Mouse (Mus musculus) yolk sac, embryonic 10.5 days (tissue): ENCODE measurements at regions not wholly inside any gene's neighbourhood (a gene's known extent, or its start where the extent isn't known, plus 50 kb on each side); places are given as distances from the start of the nearest gene placed in this dataset.
"Not testable (repeated sequence)": the region's sequence is repeated elsewhere in the genome, so short reads cannot be mapped to it uniquely, and the experiment has no call there.

Experiments
- DNase-seq: peaks from one replicate; pipeline ENCODE4 v3.0.0-alpha.2; 2017; ENCODE audit warnings: low spot score

DNA sequence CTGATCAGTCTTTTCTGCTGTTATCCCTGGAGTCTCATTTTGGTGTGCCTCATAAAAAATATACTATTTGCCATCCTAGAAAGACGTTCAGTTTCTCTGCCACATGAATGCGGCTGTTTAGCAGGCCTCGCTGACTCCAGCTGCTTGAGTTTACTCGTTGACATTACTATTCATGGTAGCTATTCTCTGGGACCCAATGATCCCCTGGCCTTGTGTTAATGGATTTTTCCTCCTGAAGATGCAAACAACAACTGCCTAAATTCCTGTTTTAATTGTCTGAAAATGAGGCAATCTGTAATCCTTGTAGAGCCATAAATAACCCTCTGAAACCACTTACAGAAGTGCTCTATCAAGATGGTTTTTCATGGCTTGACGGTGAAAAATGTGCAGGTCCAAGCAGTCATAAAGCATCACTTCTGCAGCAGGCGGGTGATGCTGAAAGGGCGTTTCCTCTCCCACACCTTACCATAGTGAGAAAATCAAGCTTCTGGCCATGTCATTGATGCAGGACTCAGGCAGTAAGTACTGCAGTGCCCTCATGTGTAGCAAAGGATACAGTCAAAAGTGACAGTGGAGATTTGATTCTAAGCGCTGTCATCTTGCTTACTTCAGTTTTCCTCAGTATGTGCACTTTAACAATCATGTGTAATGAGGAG lies 419.7 kb upstream of the Lrp1b start:
- DNase-seq: no peak

DNA sequence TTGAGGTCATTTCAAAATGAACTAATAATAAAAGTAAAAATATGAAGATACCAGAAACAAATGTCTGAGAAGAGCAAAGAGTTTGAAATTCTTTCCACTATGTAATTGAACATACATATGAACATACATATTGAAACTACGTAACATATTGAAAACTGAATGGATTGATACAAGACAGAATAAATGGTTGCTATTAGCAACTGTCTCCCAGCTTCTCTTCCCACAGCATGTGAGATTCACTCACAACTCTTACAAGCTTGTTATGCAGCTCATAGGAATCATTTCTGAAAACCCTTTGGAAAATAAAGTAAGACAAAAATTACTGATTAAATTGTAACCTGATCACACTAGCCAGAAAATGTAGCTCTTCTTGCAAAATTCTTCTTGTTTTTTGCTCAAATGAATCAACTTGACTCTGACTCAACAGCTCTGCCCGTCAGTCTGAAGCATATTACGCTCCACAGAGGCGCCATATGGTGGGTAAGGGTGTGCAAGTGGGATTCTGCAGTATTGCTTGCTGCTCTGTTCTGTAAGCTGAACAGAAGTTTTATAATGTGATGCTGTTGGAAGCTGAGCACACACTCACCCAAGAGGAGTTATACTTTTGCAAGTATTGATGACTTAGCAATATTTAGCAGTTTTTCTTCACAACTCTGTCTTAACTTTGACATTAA lies 444.3 kb upstream of the Lrp1b start:
- no peak for DNase-seq

DNA sequence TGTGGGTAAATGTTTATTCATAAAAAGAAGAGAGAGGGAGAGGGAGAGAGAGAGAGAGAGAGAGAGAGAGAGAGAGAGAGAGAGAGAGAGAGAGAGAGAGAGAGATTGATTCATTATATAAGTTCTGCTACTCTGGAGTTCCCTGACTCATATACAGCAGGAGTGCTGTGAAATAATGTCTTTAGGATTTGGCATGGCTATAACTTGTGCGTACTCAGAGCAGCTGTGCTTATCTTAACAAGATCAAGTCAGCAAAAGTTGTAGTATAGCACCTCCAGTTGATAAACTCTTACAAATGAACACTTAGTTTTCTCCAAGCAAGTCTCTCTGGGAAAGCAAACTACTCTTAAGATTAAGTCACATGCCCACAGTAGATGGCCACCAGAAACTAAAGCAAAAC lies 435.3 kb upstream of the Kynu start:
- no peak for DNase-seq

DNA sequence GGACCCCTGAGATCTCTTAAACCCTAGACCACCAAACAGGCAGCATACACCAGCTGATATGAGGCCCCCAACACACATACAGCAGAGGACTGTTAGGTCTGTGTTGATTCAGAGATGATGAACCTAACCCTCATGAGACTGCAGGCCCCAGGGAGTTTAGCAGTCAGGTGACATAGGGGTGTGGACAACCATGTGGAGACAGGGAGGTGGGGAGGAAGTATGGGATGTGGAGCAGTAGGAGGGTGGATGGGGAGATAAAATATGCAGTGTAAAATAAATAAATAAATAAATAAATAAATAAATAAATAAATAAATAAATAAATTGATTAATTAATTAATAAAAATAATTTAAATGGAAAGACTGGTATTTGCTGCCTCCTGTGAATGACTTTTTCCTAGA lies 401.6 kb upstream of the Kynu start:
- DNase-seq: no peak

DNA sequence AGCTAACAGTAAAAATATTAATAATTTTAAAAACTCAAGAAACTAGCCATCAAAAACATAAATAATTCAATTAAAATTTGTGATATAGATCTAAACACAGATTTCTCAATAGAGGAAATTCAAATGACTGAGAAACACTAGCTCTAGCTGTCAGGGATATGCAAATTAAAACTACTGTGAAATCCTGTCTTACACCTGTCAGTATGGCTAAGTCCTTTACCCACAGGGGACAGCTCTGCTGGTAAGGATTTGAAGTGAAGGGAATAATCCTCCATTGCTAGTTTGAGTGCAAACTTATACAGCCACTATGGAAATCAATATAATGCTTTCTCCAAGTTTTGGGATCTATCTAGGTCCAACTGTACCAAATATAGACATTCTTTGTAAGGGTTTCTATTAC lies 373.0 kb upstream of the Kynu start:
- no peak for DNase-seq

DNA sequence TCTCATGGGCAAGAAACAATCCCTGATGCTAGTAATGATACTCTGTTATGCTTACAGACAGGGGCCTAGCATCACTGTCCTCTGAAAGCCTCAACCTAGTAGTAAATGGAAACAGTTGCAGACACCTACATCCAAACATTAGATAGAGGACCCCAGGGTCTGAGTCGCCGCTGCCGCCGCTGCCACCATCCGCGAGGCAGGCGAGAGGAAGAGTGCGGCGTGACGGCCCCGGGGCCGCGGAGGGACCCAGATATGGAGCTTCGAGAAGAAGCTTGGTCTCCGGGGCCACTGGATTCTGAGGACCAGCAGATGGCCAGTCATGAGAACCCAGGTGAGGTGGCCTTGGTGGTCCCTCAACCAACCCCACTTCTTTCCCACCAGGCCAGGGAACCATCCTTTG lies 359.6 kb upstream of the Kynu start:
- not testable (repeated sequence) for DNase-seq

DNA sequence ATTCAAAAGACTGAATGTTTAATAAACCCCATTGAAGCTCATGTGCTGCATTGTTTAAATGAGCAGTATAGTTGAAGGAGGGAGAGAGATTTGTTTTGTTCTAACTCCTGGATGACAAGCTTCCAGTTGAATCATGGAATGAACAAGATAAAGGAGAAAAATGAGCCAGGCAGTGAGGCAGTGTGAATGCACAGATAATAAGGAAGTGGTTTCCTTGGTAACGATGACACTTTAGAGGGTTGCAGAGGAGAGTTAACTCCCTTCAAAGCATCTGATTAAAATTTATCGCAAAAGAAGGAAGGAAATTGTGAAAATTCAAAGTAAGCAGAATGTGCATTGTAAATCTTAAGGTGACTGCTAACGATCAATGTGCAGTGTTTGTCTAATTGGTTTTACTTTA lies 346.9 kb upstream of the Kynu start:
- DNase-seq: no peak

DNA sequence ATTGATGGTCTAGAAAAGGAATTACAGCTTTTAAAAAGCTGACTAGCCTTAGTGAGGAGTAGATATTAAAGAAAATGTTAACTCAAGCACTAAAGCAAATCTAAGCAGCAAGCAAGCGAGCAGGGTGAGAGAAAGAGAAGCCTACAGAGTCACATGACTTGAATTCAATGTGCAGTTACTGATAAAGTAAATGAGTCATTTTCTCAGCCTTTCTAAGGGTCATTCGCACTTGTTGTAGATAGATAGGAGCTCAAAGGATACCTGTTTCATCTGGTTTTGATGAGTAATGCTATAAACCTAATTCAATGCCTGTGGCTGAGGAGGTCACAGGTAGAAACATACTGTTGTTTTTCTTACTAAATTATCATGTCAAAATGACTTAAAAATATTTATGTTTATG lies 341.2 kb upstream of the Kynu start:
- no peak for DNase-seq

DNA sequence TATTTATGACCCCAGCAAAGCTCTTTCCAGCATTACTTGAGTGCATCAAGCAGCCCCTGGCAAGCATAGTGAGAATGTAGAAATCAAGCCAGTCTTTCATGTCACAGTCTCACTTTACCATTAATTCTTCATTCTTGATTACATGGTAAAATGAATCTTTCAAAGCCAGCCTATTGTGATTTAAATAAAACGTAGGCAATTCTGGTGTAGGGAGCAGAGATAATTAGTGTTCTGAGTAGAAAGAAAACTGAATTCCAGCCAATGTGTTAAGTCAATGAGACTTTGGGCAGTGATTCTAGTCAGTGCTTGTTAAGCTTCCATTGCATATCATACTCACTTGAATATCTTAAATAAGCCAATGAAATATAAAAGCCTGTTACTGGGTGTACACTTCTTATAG lies 338.0 kb upstream of the Kynu start:
- no peak for DNase-seq

DNA sequence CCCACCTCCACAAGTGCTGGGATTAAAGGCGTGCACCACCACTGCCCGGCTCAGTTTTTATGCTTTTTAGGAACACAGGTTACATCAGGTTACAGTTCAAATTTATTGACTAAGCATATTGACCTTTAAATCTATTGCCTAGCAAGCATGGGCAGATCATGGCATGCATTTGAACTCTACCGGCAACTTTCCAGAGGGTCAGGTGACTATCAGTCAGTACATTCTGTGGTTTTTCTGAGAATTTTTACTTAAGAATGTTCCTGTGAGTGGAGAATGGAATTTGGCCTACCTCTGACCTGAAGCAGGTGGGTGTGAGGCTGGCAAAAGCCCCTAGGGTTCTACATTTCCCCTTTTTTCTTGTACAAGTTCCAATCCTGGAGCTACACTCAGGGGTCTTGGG lies 332.4 kb upstream of the Kynu start:
- DNase-seq: no peak

DNA sequence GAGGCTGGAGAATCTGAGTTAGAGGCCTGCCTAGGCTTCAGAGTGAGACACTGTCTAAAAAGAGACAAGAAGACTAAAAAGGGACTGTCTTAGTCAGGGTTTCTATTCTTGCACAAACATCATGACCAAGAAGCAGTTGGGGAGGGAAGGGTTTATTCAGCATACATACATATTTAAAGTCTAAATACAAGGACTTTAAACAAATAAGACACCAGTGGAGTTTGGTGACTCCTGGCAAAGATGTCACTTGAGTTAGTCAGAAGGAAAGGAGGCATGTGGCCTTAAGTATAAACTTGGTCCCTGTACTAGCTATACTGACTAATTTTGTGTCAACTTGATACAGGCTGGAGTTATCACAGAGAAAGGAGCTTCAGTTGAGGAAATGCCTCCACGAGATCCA lies 330.4 kb upstream of the Kynu start:
- not testable (repeated sequence) for DNase-seq

DNA sequence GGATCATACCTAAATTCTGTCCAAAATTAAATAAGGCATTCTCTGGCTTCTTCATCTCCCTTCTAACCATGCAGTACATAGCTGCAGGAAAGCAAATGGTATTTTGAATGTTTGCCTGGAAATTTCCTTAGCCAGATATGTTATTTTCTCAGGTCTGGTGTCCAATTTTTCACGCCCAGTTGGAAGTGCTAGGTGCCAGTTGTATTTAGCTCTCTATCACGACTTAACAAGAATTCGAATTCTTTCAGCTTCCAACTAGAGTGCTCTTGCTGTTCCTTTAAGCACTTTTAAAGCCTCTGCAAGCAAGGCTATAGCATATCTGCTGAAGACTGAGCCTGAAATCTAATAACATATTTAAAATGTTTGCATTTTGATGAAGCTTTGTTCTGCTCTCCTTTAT lies 308.3 kb upstream of the Kynu start:
- DNase-seq: no peak

DNA sequence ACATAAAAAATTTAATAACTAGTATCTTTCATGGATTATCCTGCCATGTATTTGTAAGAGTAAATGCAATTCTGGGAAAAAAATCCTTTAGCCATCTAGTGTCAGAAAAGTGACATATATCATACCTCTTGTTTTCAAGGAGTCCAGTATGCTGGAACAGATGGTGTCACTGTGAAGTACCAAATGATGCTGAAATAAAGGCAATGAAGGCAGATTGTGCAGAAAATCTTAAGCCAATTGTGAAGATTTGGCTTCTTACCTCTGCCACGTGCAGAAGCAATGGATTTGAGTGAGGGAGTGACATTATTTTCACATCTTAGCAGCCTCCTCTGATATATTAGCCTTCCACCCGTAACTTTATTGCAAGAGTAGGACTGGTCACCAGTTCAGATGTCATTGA lies 306.5 kb upstream of the Kynu start:
- DNase-seq: no peak

DNA sequence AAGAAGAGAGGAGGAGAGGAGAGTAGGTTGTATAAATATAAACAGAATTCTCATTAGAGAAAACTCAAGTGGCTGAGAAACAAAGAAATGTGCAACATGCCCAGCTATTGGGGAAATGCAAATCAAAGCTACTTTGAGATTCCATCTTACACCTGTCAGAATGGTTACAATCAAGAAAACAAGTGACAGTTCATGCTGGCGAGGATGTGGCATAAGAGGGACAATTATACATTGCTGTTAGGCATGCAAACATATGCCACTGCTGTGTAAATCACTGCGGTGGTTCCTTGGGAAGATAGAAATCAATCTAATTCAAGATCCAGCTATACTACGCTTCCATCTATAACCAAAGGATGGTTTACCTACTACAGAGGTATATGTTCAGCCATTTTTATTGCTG lies 300.4 kb upstream of the Kynu start:
- no peak for DNase-seq

DNA sequence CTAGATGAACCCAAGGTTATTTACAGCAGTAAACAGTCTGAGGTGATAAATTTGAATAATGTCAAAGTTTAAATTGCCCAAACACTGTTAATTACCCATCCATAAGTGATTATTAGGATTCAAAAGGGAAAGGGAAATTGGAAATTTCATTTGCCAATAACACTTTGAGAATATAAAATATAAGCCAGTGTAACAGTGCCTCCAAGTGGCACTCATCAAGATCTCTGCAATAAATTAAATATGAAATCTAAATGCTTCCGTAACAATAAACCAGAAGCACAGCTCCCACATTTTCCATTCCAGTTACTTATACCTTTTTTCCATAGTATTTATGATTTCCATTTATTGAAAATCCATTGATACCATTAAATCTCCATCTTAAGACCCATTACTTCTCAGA lies 284.3 kb upstream of the Kynu start:
- DNase-seq: no peak

DNA sequence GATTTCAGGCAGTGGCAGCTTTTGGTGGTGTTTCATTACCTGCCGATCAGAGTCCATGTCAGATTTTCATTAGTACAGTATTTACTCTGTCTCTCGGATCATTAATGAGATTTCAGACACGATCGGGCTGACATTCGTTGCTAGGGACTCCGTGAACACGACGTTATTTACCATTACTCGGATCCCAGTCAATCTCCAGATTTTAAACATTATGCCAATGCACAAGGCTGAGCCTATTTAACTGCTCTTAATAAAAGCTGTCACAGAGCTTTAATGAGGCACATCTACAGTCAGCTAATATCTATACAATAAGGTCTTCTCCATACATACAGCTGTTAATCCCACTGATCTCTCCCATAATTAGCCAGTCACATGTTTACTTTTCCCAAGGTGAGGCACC lies 283.0 kb upstream of the Kynu start:
- DNase-seq: no peak

DNA sequence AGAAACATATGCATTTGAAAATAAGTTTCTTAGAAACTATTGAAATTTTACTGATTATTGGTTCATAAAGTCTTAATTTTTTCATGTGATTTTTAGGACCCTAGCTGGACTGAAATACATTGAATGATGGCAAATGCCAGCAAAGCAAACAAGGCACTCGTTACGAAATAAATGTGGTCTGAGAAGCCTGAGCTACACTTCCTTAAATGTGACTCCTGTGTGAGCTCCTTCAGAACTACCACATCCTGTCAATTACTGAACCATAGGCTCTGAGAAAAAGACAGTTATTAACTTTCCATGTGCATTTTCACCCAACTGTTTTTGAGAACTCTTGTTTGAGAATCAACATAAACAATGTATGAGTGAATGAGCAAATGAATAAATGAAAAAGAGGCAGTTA lies 281.1 kb upstream of the Kynu start:
- no peak for DNase-seq

DNA sequence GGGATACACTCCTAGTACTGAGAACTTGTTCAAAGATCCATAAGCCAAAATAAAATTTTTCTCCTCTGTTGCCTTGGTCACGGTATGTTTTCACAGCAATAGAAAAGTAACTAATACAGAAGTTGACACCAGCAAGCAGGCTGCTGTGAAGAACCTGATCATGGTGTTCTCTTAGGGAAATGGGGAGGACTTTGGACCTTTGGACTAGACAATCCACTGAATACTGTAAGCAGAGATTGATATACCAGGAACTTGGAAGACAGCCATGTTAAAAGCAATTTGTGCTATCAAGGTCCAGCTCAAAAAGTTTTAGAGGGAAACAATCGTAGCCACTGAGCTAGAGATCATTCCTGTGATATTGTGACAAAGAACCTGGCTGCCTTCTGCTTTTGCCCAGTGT lies 259.3 kb upstream of the Kynu start:
- DNase-seq: no peak

DNA sequence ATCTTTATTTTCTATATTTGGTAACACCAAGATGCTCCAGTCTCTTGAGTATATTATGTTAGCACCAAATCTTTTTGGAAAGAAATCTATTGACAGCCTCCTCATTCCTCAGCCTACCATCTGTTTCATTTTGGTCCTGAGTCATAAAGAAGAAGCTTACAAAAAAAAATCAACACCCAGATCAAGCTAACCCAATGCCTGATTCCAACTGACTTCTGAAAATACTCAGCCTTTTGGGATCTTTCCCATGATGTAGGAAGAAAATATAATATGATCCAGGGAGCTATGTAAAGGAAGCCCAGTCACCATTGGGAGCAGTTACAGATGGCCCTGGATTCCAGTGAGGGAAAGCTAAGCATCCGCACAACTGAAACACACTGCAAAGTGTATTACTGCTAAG lies 231.3 kb upstream of the Kynu start:
- DNase-seq: no peak

DNA sequence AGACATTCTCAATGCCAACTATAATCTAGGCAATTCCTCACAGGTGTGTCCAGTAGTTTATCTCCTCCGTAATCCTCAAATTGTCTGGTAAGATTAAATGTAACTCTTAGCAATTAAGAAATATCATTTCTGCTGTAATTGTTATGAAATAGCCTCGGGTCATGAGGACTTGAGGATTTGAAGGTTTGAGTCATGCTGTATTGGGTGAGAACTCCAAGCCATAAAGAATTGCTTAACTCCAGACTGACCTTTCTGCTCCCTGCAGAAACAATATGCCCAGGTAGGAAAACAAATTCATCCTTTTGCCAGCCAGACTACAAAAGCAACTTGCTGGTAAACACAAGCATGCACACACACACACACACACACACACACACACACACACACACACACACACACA lies 190.8 kb upstream of the Kynu start:
- DNase-seq: no peak

DNA sequence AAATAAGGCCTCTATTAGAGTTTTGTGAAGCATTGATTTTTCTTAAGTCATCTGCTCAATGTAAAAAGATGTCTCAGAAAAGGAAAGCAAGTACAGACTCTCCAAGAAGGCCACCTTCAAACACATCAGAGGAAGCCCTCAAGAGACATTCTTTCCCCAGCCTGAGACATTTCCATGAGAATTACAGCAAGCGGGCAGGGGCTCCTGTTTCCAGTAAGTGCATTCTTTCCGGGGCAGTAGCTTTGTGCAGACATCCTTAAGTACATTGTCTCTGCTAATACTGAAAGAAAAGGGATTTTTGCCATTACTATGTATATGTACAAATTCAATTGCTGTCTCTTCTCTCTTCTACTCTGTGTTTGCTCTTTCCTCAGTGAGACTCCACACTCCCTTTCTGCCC lies 189.3 kb upstream of the Kynu start:
- no peak for DNase-seq

DNA sequence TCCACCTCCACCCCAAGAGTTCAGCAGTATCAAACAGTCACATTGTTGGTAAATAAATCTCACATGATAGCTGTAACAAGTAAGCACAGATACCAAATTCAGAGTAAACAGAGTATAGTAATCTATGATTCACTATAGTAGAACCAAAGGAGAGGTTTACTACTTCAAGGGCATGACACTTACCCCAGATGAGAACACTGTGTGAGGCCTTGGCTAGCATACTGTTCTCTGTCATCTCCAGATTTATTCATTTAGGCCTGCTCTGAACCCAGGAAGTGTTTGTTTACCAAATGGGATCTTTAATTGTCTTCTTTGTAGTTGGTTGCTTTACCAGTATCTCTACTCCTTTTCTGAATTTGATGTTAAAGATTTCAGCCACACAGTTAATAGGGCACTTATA lies 151.8 kb upstream of the Kynu start:
- no peak for DNase-seq

DNA sequence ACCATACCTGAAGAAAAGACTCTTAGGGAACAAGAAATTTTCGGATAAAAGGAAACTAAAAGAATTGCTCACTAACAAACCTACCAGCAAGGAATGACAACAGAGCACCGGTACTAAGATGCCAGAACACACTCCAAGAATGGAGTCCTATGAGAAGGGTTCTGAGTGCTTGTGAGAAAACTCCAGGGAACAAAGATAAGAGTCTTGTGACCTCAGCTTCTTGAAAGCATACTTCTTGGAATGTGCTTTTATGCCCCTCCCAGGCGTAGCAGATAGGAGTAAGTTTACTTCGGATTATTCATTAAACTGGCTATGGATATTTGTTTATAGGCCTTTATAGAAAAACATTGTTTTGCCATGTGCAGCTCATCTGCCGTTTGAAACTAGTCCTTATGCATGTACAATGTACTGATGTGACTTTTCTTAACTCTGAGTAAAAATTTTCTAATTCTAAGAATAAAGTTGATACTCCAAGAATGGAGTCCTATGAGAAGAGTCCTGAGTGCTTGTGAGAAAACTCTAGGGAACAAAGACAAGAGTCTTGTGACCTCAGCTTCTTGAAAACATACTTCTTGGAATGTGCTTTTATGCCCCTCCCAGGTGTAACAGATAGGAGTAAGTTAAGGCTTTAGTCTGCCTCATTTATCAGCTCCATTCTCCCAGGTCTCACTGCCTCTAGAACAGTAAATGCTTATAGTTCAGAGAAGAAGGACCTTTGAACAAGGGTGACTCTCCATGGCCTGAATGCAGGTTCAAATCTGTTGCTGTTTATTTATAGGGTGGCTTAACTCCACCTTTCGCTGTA lies 150.8 kb upstream of the Kynu start:
- peak; percentile 62 for DNase-seq

DNA sequence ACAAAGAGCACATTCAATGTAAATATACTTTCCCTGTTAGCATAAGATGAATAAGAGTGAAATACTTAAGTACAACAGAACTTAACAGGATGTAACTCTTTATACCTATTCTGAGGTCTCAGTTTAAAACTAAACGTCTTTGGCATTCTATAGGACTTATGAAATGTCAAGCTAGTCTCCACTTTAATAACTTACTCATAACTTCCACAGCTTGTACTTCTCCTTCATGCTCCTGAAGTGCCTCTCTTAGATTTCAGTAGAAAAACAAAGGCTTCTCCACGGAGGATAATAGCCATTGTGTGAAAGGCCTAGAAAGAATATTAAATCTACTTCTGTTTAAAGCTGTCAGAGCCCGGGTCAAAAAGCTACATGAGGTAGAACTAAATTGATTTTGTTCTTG lies 117.9 kb upstream of the Kynu start:
- DNase-seq: no peak
